In genomic region chr9:113792651-113793512, GRCm38 (mm10) we compare ENCODE assay signal across 8 mouse cellular contexts. TPM values are rescaled to one million over a fixed set of nuclear protein-coding genes. Genes with fewer than 3 reads are reported as not detected.
DNase-seq lines count a peak whose midpoint lies in the region; ATAC-seq and TF ChIP-seq lines count a peak whose summit lies in the region.

No protein-coding gene starts in this region.

- peaks cover 23% of the 10 kb centered on the region for H3K4me1 ChIP-seq in hindbrain, embryonic 14.5 days (replicated peaks; ENCODE audit: control insufficient read depth, insufficient read depth, low read length)
- peaks cover 4% of the 10 kb centered on the region; the same call in 1 of the 2 replicates for H3K4me1 ChIP-seq in lung, postnatal 0 days (ENCODE audit: insufficient read depth, low read depth, low read length)

- peak; percentile 20 for DNase-seq in WW6 (ENCODE audit: low read depth, low spot score)
- DNase-seq in cerebellum, postnatal 36 days, result peak; percentile 74 to 83
- DNase-seq in gastrocnemius, adult 18-20 months (ENCODE audit: low spot score), result peak; percentile 68
- DNase-seq in hindbrain, embryonic 14.5 days (ENCODE audit: low spot score), result peak; percentile 82
- DNase-seq in layer of hippocampus, postnatal 25 days (ENCODE audit: extremely low spot score in 1 of 2, low spot score in 1 of 2), result peak; percentile 61 to 63
- peak; percentile 79 for DNase-seq in lung, postnatal 0 days (ENCODE audit: low spot score)
- peak; percentile 62 for DNase-seq in ovary, adult 18-20 months (ENCODE audit: low spot score)
- peak; percentile 58 for DNase-seq in thymus, postnatal 14 days

- H3K27ac ChIP-seq in hindbrain, embryonic 14.5 days, result peak overlapping the region; percentile 90
- peak overlapping the region; percentile 48 for H3K27ac ChIP-seq in lung, postnatal 0 days (ENCODE audit: low read length)

- ATAC-seq in hindbrain, embryonic 14.5 days (ENCODE audit: low FRiP score), result peak; percentile 97
- ATAC-seq in lung, postnatal 0 days, result peak; percentile 92

- peak overlapping the region; percentile 49 for H3K4me3 ChIP-seq in hindbrain, embryonic 14.5 days (replicated peaks; ENCODE audit: low read length)
- H3K4me3 ChIP-seq in lung, postnatal 0 days (ENCODE audit: low read depth, low read length), result peak overlapping the region; percentile 38

- H3K9me3 ChIP-seq in hindbrain, embryonic 14.5 days (ENCODE audit: control insufficient read depth, low read length), result no peaks in the 10 kb centered on the region
- no peaks in the 10 kb centered on the region for H3K9me3 ChIP-seq in lung, postnatal 0 days (ENCODE audit: low read length)

- peak overlapping the region; percentile 87 for H3K4me2 ChIP-seq in hindbrain, embryonic 14.5 days (replicated peaks)
- peak overlapping the region; percentile 53 for H3K4me2 ChIP-seq in lung, postnatal 0 days (replicated peaks; ENCODE audit: low read depth, low read length)

- TF ChIP-seq CTCF in lung, postnatal 0 days (IDR thresholded peaks at IDR 0.05), result no peak

- TF ChIP-seq EP300 in lung, postnatal 0 days (IDR thresholded peaks at IDR 0.05), result no peak; the same call in 1 of the 2 replicates

- no peaks in the 10 kb centered on the region for H3K36me3 ChIP-seq in hindbrain, embryonic 14.5 days (replicated peaks; ENCODE audit: control insufficient read depth, insufficient read depth)
- no peaks in the 10 kb centered on the region for H3K36me3 ChIP-seq in lung, postnatal 0 days (ENCODE audit: insufficient read depth, low read length)

- under 1% methylated on average over 17 of the region's 17 CpGs for WGBS in hindbrain, embryonic 14.5 days
- WGBS in lung, postnatal 0 days, result 6% methylated on average over 17 of the region's 17 CpGs

- peak overlapping the region; percentile 73 for H3K9ac ChIP-seq in hindbrain, embryonic 14.5 days
- H3K9ac ChIP-seq in lung, postnatal 0 days (replicated peaks; ENCODE audit: low read depth), result 0 out of 2 replicates have a peak overlapping the region, but pooled peaks have one; percentile 23

- no peaks in the 10 kb centered on the region for H3K27me3 ChIP-seq in hindbrain, embryonic 14.5 days (ENCODE audit: control insufficient read depth, insufficient read depth, low read length)
- no peaks in the 10 kb centered on the region for H3K27me3 ChIP-seq in lung, postnatal 0 days (replicated peaks; ENCODE audit: insufficient read depth, low read length)

RNA-seq across cellular contexts. Expression of gene Clasp2, which starts 51.6 kb away (rescaled TPM):
- total RNA-seq in gastrocnemius, adult 18-20 months (2021), result 10 to 100 TPM; 42.9 to 43.1 TPM
- polyA plus RNA-seq in hindbrain, embryonic 14.5 days (2014; fragmentation: Nextera tagmentation; extraction: Ambion mirVana), result 154 and 161 TPM in 2 replicates
- 100 to 1,000 TPM; 209 to 224 TPM for total RNA-seq in layer of hippocampus, postnatal 25 days (2021)
- 12.1 and 13.1 TPM in 2 replicates for polyA plus RNA-seq in lung, postnatal 0 days (2015; fragmentation: Nextera tagmentation; extraction: Ambion mirVana)

Comparison
In these comparisons a context has a peak if more than half of its experiments do, and no peak if none do; other contexts are left out.
1. Peak in every context shown above with its lines: DNase-seq, ATAC-seq, H3K4me3 ChIP-seq and H3K27ac ChIP-seq.
2. DNase-seq: peak in every context shown above with its lines; median percentile 82 in hindbrain, embryonic 14.5 days; 79 in lung, postnatal 0 days; 78 in cerebellum, postnatal 36 days; 68 in gastrocnemius, adult 18-20 months; 62 in layer of hippocampus, postnatal 25 days; 62 in ovary, adult 18-20 months; 58 in thymus, postnatal 14 days; 20 in WW6.
3. RNA of gene Clasp2, which starts 51.6 kb away (total RNA-seq): 209 to 224 TPM in layer of hippocampus, postnatal 25 days; 42.9 to 43.1 TPM in gastrocnemius, adult 18-20 months; every median in the first group is over 4 times any median in the second.